Mouse (Mus musculus): Measurements from ENCODE around the gene Atp6v0a1.
"Not testable (repeated sequence)": the region's sequence is repeated elsewhere in the genome, so short reads cannot be mapped to it uniquely, and the experiment has no call there.

- not testable (repeated sequence) for TF ChIP-seq CTCF (conservative IDR thresholded peaks at IDR 0.05; ENCODE audit: insufficient read depth, insufficient read length, low read depth, low read length); POLR2A (IDR thresholded peaks at IDR 0.05; ENCODE audit: low read depth, low read length)
These were observed 7.2 kb upstream of the Atp6v0a1 start for GRCm38 (mm10) chr11:101001875-101002552.

All from kidney, adult 2 months (tissue).